Mouse (Mus musculus): ENCODE results near the gene Rbfox1.

Rbfox1 gene

GRCm38 (mm10) chr16:6479616-6480410 lies 594.7 kb downstream of the Rbfox1 start:
- no peak for DNase-seq (ENCODE audit: low spot score)

- DNase-seq (ENCODE audit: low spot score) = peak; percentile 15
Observed at GRCm38 (mm10) chr16:6480411-6480728, 595.2 kb downstream of the Rbfox1 start.

GRCm38 (mm10) chr16:6483628-6484027 lies 598.5 kb downstream of the Rbfox1 start:
- no peak for DNase-seq (ENCODE audit: low spot score)

GRCm38 (mm10) chr16:6485631-6486030 lies 600.5 kb downstream of the Rbfox1 start:
- DNase-seq (ENCODE audit: low spot score) = no peak

- peak; percentile 8 for DNase-seq (ENCODE audit: low spot score)
Observed at GRCm38 (mm10) chr16:6502219-6502618, 617.1 kb downstream of the Rbfox1 start.

- DNase-seq (ENCODE audit: low spot score) = peak; percentile 20
Observed at GRCm38 (mm10) chr16:6503573-6504331, 618.6 kb downstream of the Rbfox1 start.

GRCm38 (mm10) chr16:6508924-6509323 lies 623.8 kb downstream of the Rbfox1 start:
- DNase-seq (ENCODE audit: low spot score) = no peak

- DNase-seq (ENCODE audit: low spot score) = no peak
Observed at GRCm38 (mm10) chr16:6519474-6519873, 634.3 kb downstream of the Rbfox1 start.

- DNase-seq (ENCODE audit: low spot score) = no peak
Observed at GRCm38 (mm10) chr16:6525507-6526170, 640.5 kb downstream of the Rbfox1 start.

- no peak for DNase-seq (ENCODE audit: low spot score)
Observed at GRCm38 (mm10) chr16:6531459-6531858, 646.3 kb downstream of the Rbfox1 start.

- no peak for DNase-seq (ENCODE audit: low spot score)
Observed at GRCm38 (mm10) chr16:6532077-6532995, 647.2 kb downstream of the Rbfox1 start.

GRCm38 (mm10) chr16:6555776-6556175 lies 670.6 kb downstream of the Rbfox1 start:
- DNase-seq (ENCODE audit: low spot score) = no peak

- no peak for DNase-seq (ENCODE audit: low spot score)
Observed at GRCm38 (mm10) chr16:6557726-6558125, 672.6 kb downstream of the Rbfox1 start.

- no peak for DNase-seq (ENCODE audit: low spot score)
Observed at GRCm38 (mm10) chr16:6584700-6585099, 699.5 kb downstream of the Rbfox1 start.

- no peak for DNase-seq (ENCODE audit: low spot score)
Observed at GRCm38 (mm10) chr16:6585204-6585603, 700.0 kb downstream of the Rbfox1 start.

GRCm38 (mm10) chr16:6616526-6616925 lies 731.4 kb downstream of the Rbfox1 start:
- DNase-seq (ENCODE audit: low spot score) = no peak

GRCm38 (mm10) chr16:6640330-6640729 lies 755.2 kb downstream of the Rbfox1 start:
- DNase-seq (ENCODE audit: low spot score) = no peak

GRCm38 (mm10) chr16:6646941-6647340 lies 761.8 kb downstream of the Rbfox1 start:
- DNase-seq (ENCODE audit: low spot score) = no peak

- DNase-seq (ENCODE audit: low spot score) = no peak
Observed at GRCm38 (mm10) chr16:6648753-6649152, 763.6 kb downstream of the Rbfox1 start.

- no peak for DNase-seq (ENCODE audit: low spot score)
Observed at GRCm38 (mm10) chr16:6658594-6658993, 773.4 kb downstream of the Rbfox1 start.

GRCm38 (mm10) chr16:6686076-6686757 lies 801.1 kb downstream of the Rbfox1 start:
- DNase-seq (ENCODE audit: low spot score) = no peak

All from ovary, postnatal 36 days (tissue).